Mouse (Mus musculus) stomach, adult 2 months (tissue): ENCODE measurements around the gene Hdac9. TPM values are rescaled to one million over a fixed set of nuclear protein-coding genes. Genes with fewer than 3 reads are reported as not detected.

Experiments
- polyA plus RNA-seq: library from polyadenylated mRNA; depleted of rRNA; stranded (reverse); fragments of >200 nt; gene quantifications from 2 replicates; pipeline ENCODE4 v1.2.3, GENCODE M21; 2012; rRNA removed

Hdac9 gene
- polyA plus RNA-seq: 0.44 and 0.53 TPM in 2 replicates

DNA sequence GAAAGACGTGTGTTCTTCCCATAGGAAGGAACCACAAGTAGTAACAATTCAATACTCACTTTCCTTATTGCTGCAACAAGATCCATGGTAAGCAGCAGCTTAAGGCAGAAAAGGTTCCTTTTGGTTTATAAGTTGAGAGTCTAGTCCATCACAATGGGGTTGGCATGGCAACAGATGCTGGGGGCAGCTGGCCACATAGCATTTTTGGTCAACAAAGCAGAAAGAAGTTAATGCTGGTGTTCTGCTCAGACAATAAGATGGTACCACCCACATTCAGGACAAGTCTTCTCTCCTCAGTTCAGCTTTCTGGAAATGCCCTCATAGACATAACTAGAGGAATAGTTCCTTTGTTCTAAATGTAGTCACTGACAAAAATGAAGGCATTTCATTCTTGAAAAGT, at the start of gene Hdac9:
TSS of gene Hdac9 (minus strand) at position 101 of the 400 bp plus-strand sequence.

Other genes with a start within 250 kb of the Hdac9 start
- gene Prps1l1, start 67.7 kb upstream of the Hdac9 start, polyA plus RNA-seq: not detected in 2 replicates
- 1.8 and 2.5 TPM in 2 replicates for gene Snx13, start 130.1 kb upstream of the Hdac9 start, polyA plus RNA-seq